Mouse (Mus musculus) left cerebral cortex, postnatal 4 days (tissue): ENCODE results near the gene Adamtsl1. TPM values are rescaled to one million over a fixed set of nuclear protein-coding genes. Genes with fewer than 3 reads are reported as not detected.

Experiments used
- DNase-seq: peaks from one replicate; pipeline ENCODE4 v3.0.0-alpha.2; 2022
- intact Hi-C: fragments of 180-260 bp; cut with DNase I; formaldehyde crosslinking; loops from one replicate; pipeline ENCODE4 v1.15.1; 2025
- total RNA-seq, 2 experiments: library from RNA; stranded (reverse); gene quantifications; 2 replicates each; pipeline ENCODE4 v1.2.3; 2021

Gene Adamtsl1
- total RNA-seq, 2 experiments from 2014 or later, result 12.3 to 12.4 TPM

GRCm38 (mm10) chr4:86289511-86290273 lies 775.7 kb downstream of the Adamtsl1 start:
- intact Hi-C loops, result no loop called here
- DNase-seq, result no peak

GRCm38 (mm10) chr4:86294828-86295251 lies 780.9 kb downstream of the Adamtsl1 start:
- no peak for DNase-seq
- intact Hi-C loops, result no loop called here

GRCm38 (mm10) chr4:86301469-86301868 lies 787.5 kb downstream of the Adamtsl1 start:
- no peak for DNase-seq
- intact Hi-C loops, result no loop called here

- intact Hi-C loops, result no loop called here
- DNase-seq, result no peak
These were observed 788.1 kb downstream of the Adamtsl1 start for GRCm38 (mm10) chr4:86302095-86302494.

- intact Hi-C loops, result no loop called here
- DNase-seq, result no peak
These were observed 792.8 kb downstream of the Adamtsl1 start for GRCm38 (mm10) chr4:86306753-86307152.

GRCm38 (mm10) chr4:86309178-86309577 lies 795.2 kb downstream of the Adamtsl1 start:
- intact Hi-C loops, result no loop called here

GRCm38 (mm10) chr4:86310806-86311730 lies 797.1 kb downstream of the Adamtsl1 start:
- intact Hi-C loops, result no loop called here
- no peak for DNase-seq

More at GRCm38 (mm10) chr4:86309178-86309577, 795.2 kb downstream of the Adamtsl1 start:
- no peak for DNase-seq

GRCm38 (mm10) chr4:86312366-86312765 lies 798.4 kb downstream of the Adamtsl1 start:
- intact Hi-C loops, result no loop called here
- DNase-seq, result peak; percentile 57

GRCm38 (mm10) chr4:86314442-86314841 lies 800.5 kb downstream of the Adamtsl1 start:
- no peak for DNase-seq
- intact Hi-C loops, result no loop called here

GRCm38 (mm10) chr4:86315122-86315521 lies 801.1 kb downstream of the Adamtsl1 start:
- no peak for DNase-seq
- intact Hi-C loops, result no loop called here

GRCm38 (mm10) chr4:86317916-86318542 lies 804.1 kb downstream of the Adamtsl1 start:
- intact Hi-C loops, result no loop called here
- no peak for DNase-seq

GRCm38 (mm10) chr4:86325411-86325810 lies 811.4 kb downstream of the Adamtsl1 start:
- intact Hi-C loops, result no loop called here
- DNase-seq, result no peak

GRCm38 (mm10) chr4:86326003-86326402 lies 812.0 kb downstream of the Adamtsl1 start:
- DNase-seq, result no peak
- intact Hi-C loops, result no loop called here

- intact Hi-C loops, result no loop called here
- DNase-seq, result no peak
These were observed 812.7 kb downstream of the Adamtsl1 start for GRCm38 (mm10) chr4:86326638-86327037.

GRCm38 (mm10) chr4:86329481-86329880 lies 815.5 kb downstream of the Adamtsl1 start:
- DNase-seq, result no peak
- intact Hi-C loops, result no loop called here

- intact Hi-C loops, result no loop called here
- DNase-seq, result no peak
These were observed 822.0 kb downstream of the Adamtsl1 start for GRCm38 (mm10) chr4:86335861-86336415.

- intact Hi-C loops, result no loop called here
- DNase-seq, result no peak
These were observed 823.3 kb downstream of the Adamtsl1 start for GRCm38 (mm10) chr4:86337216-86337765.

GRCm38 (mm10) chr4:86349341-86349740 lies 835.4 kb downstream of the Adamtsl1 start:
- intact Hi-C loops, result no loop called here
- no peak for DNase-seq

- intact Hi-C loops, result no loop called here
- DNase-seq, result no peak
These were observed 838.1 kb downstream of the Adamtsl1 start for GRCm38 (mm10) chr4:86352121-86352520.

- intact Hi-C loops, result no loop called here
- DNase-seq, result no peak
These were observed 839.6 kb downstream of the Adamtsl1 start for GRCm38 (mm10) chr4:86353550-86353949.
